Mouse (Mus musculus) intestine, embryonic 15.5 days (tissue): ENCODE results near the gene Ip6k2. TPM values are rescaled to one million over a fixed set of nuclear protein-coding genes. Genes with fewer than 3 reads are reported as not detected.

Source experiments
- ATAC-seq: fragments of 200-750 bp; cut with Nextera tagmentation; 2 replicates; pipeline ENCODE4 v1.8.0; 2017; ENCODE audit warnings: moderate TSS enrichment, moderate library complexity
- H3K27ac ChIP-seq: fragments of 300-500 bp; sonication (generic); 2 replicates; pipeline ENCODE4 v1.5.1; 2015; ENCODE audit warnings: mild to moderate bottlenecking, inconsistent platforms
- H3K27me3 ChIP-seq: fragments of 300-500 bp; sonication (generic); replicated peaks from 2 replicates; pipeline ENCODE4 v1.6.1; 2015; ENCODE audit warnings: inconsistent platforms
- H3K36me3 ChIP-seq: fragments of 300-500 bp; sonication (generic); 2 replicates; pipeline ENCODE4 v1.6.1; 2015; ENCODE audit warnings: inconsistent platforms
- H3K4me1 ChIP-seq: fragments of 300-500 bp; sonication (generic); replicated peaks from 2 replicates; pipeline ENCODE4 v1.6.1; 2015; ENCODE audit warnings: inconsistent platforms
- H3K4me2 ChIP-seq: fragments of 300-500 bp; sonication (generic); replicated peaks from 2 replicates; pipeline ENCODE4 v1.6.1; 2015; ENCODE audit warnings: mild to moderate bottlenecking, inconsistent platforms
- H3K4me3 ChIP-seq: fragments of 300-500 bp; sonication (generic); replicated peaks from 2 replicates; pipeline ENCODE4 v1.5.1; 2015; ENCODE audit warnings: inconsistent platforms
- H3K9ac ChIP-seq: fragments of 300-500 bp; sonication (generic); 2 replicates; pipeline ENCODE4 v1.6.1; 2015; ENCODE audit warnings: inconsistent platforms
- H3K9me3 ChIP-seq: fragments of 300-500 bp; sonication (generic); 2 replicates; pipeline ENCODE4 v1.6.1; 2016; ENCODE audit warnings: inconsistent platforms
- WGBS: fragments of 180-500 bp; shearing (Covaris S2); methylation state at CpG from one replicate; pipeline ENCODE4 v1.1.7; 2015; 5-methylcytosine and 5-hydroxymethylcytosine counted together
- polyA plus RNA-seq: library from polyadenylated mRNA; unstranded; fragments of >200 nt; fragmentation: Nextera tagmentation; extraction: Ambion mirVana; gene quantifications from 2 replicates; pipeline ENCODE4 v1.2.1, GENCODE M21; 2015

Gene Ip6k2
- polyA plus RNA-seq, 1 experiment from 2014 or later: 62.6 TPM

- ATAC-seq: no peak
- peaks cover 26% of the 10 kb centered on the region for H3K36me3 ChIP-seq
- WGBS: 85% methylated on average over 1 of the region's 1 CpGs
Measured at GRCm38 (mm10) chr9:108806831-108807230, 23.2 kb downstream of the Ip6k2 start.

GRCm38 (mm10) chr9:108807674-108808073 is 24.1 kb downstream of the Ip6k2 start:
- Histone ChIP-seq H3K4me1 (0 out of 2 replicates have a peak, but pooled peaks cover 8% of the 10 kb centered on the region), H3K9me3 (no peaks in the 10 kb centered on the region), H3K4me3 (no peak overlapping the region), H3K9ac (no peak overlapping the region), H3K27me3 (no peaks in the 10 kb centered on the region), H3K36me3 (peaks cover 27% of the 10 kb centered on the region), H3K4me2 (no peak overlapping the region; the same call in 1 of the 2 replicates), H3K27ac (no peak overlapping the region)
- 72% methylated on average over 5 of the region's 5 CpGs for WGBS
- peak; percentile 50 for ATAC-seq

More at GRCm38 (mm10) chr9:108806831-108807230, 23.2 kb downstream of the Ip6k2 start:
- H3K4me1 ChIP-seq: 0 out of 2 replicates have a peak, but pooled peaks cover 8% of the 10 kb centered on the region
- H3K4me2 ChIP-seq: no peak overlapping the region
- no peak overlapping the region for H3K4me3 ChIP-seq
- H3K27me3 ChIP-seq: no peaks in the 10 kb centered on the region
- no peaks in the 10 kb centered on the region for H3K9me3 ChIP-seq
- no peak overlapping the region for H3K9ac ChIP-seq
- no peak overlapping the region for H3K27ac ChIP-seq

- H3K9ac ChIP-seq: peak within 1 kb of the TSS; percentile 81
- peak; percentile 93 for ATAC-seq
- H3K27me3 ChIP-seq: no peaks in the 10 kb centered on the region
- H3K27ac ChIP-seq: peak within 1 kb of the TSS; percentile 32; the same call in 1 of the 2 replicates
- H3K36me3 ChIP-seq: peaks cover 27% of the 10 kb centered on the region
- peak within 1 kb of the TSS; percentile 74 for H3K4me3 ChIP-seq
- peak within 1 kb of the TSS; percentile 85 for H3K4me2 ChIP-seq
- no peaks in the 10 kb centered on the region for H3K9me3 ChIP-seq
- H3K4me1 ChIP-seq: 0 out of 2 replicates have a peak, but pooled peaks cover 8% of the 10 kb centered on the region
- WGBS: 0% methylated on average over 62 of the region's 62 CpGs
Measured at GRCm38 (mm10) chr9:108808163-108808665, 24.6 kb downstream of the Ip6k2 start, which contains the start of gene Nckipsd. Gene Nckipsd, plus strand, starts transcription at chr9:108808368.

DNA sequence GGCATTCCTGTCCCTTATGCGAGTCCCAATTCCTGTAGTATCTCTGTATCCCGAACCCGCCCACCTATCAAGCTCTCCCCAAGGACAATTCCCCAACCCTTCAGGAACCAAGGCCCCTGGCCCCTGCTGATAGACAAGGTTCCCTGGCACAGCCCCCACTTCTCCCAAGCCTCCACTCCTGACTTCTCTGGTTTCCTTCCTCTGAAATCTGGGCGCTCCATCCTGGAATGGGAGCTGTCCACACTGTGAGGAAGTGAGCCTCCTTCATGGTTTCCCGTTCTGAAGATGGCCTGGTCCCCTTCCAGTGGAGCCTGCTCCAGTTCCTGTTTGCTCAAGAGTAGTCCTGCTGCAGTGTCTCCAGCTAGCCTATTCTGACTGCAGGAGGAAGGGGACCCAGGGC is 25.6 kb downstream of the Ip6k2 start:
- H3K9me3 ChIP-seq: no peaks in the 10 kb centered on the region
- H3K4me3 ChIP-seq: peak overlapping the region; percentile 74
- peak overlapping the region; percentile 85 for H3K4me2 ChIP-seq
- ATAC-seq: no peak
- 0 out of 2 replicates have a peak, but pooled peaks cover 8% of the 10 kb centered on the region for H3K4me1 ChIP-seq
- no peak overlapping the region for H3K27ac ChIP-seq
- 56% methylated on average over 5 of the region's 5 CpGs for WGBS
- H3K27me3 ChIP-seq: no peaks in the 10 kb centered on the region
- peaks cover 28% of the 10 kb centered on the region for H3K36me3 ChIP-seq
- peak overlapping the region; percentile 81; the same call in 1 of the 2 replicates for H3K9ac ChIP-seq

DNA sequence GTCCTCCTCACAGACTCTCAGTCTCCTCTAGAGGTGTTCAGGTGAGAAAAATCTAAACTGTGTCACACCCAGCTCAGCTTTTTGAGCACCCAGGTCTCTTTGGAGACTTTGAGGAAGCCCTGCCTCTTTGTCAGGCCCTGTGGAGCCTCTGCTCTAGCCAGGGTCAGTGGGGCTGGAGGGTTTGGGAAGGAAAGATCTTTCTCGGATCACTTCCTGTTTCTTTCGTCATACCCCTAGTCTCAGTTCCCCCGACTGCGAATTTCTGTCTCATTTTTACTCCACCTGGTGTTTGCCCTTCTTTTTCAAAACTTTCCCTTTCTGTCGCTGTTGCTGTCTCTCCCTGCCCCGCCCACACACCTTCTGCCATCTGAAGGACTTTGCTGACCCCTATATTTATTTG is 26.1 kb downstream of the Ip6k2 start:
- Histone ChIP-seq H3K9me3 (no peaks in the 10 kb centered on the region), H3K9ac (no peak overlapping the region), H3K27me3 (no peaks in the 10 kb centered on the region), H3K4me3 (no peak overlapping the region), H3K27ac (no peak overlapping the region), H3K4me1 (0 out of 2 replicates have a peak, but pooled peaks cover 8% of the 10 kb centered on the region), H3K36me3 (peaks cover 28% of the 10 kb centered on the region), H3K4me2 (peak overlapping the region; percentile 17; the same call in 1 of the 2 replicates)
- ATAC-seq: no peak
- 68% methylated on average over 6 of the region's 6 CpGs for WGBS

GRCm38 (mm10) chr9:108810516-108810915 is 26.9 kb downstream of the Ip6k2 start:
- WGBS: 84% methylated on average over 5 of the region's 5 CpGs
- H3K9me3 ChIP-seq: no peaks in the 10 kb centered on the region
- H3K36me3 ChIP-seq: peaks cover 25% of the 10 kb centered on the region
- H3K27me3 ChIP-seq: no peaks in the 10 kb centered on the region
- no peak overlapping the region for H3K4me2 ChIP-seq
- no peak for ATAC-seq
- H3K4me1 ChIP-seq: 0 out of 2 replicates have a peak, but pooled peaks cover 8% of the 10 kb centered on the region
- H3K9ac ChIP-seq: no peak overlapping the region
- H3K27ac ChIP-seq: no peak overlapping the region
- no peak overlapping the region for H3K4me3 ChIP-seq

- WGBS: 88% methylated on average over 7 of the region's 7 CpGs
- H3K9me3 ChIP-seq: no peaks in the 10 kb centered on the region
- H3K4me1 ChIP-seq: no peaks in the 10 kb centered on the region
- H3K27me3 ChIP-seq: no peaks in the 10 kb centered on the region
- H3K36me3 ChIP-seq: peaks cover 16% of the 10 kb centered on the region; the same call in 1 of the 2 replicates
- no peak overlapping the region for H3K4me2 ChIP-seq
- ATAC-seq: no peak
- H3K4me3 ChIP-seq: no peak overlapping the region
- no peak overlapping the region for H3K27ac ChIP-seq
- H3K9ac ChIP-seq: no peak overlapping the region
Measured at GRCm38 (mm10) chr9:108815557-108815956, 32.0 kb downstream of the Ip6k2 start.

- no peak overlapping the region for H3K4me2 ChIP-seq
- H3K9ac ChIP-seq: no peak overlapping the region
- H3K27ac ChIP-seq: no peak overlapping the region
- no peaks in the 10 kb centered on the region for H3K9me3 ChIP-seq
- H3K4me3 ChIP-seq: no peak overlapping the region
- WGBS: 55% methylated on average over 3 of the region's 3 CpGs
- ATAC-seq: no peak
- H3K4me1 ChIP-seq: no peaks in the 10 kb centered on the region
- H3K27me3 ChIP-seq: peaks cover 16% of the 10 kb centered on the region
- H3K36me3 ChIP-seq: 0 out of 2 replicates have a peak, but pooled peaks cover 7% of the 10 kb centered on the region
Measured at GRCm38 (mm10) chr9:108819495-108819894, 35.9 kb downstream of the Ip6k2 start.

GRCm38 (mm10) chr9:108820077-108820476 is 36.5 kb downstream of the Ip6k2 start:
- Histone ChIP-seq H3K27ac (no peak overlapping the region), H3K9me3 (no peaks in the 10 kb centered on the region), H3K4me1 (no peaks in the 10 kb centered on the region), H3K4me3 (no peak overlapping the region), H3K4me2 (no peak overlapping the region), H3K27me3 (peaks cover 22% of the 10 kb centered on the region), H3K9ac (no peak overlapping the region), H3K36me3 (0 out of 2 replicates have a peak, but pooled peaks cover 5% of the 10 kb centered on the region)
- no peak for ATAC-seq
- WGBS: 55% methylated on average over 5 of the region's 5 CpGs

GRCm38 (mm10) chr9:108824144-108824685 is 40.6 kb downstream of the Ip6k2 start:
- WGBS: 5% methylated on average over 25 of the region's 25 CpGs
- H3K27me3 ChIP-seq: peaks cover 62% of the 10 kb centered on the region
- no peak for ATAC-seq
- H3K27ac ChIP-seq: no peak overlapping the region
- no peak overlapping the region for H3K4me2 ChIP-seq
- no peaks in the 10 kb centered on the region for H3K36me3 ChIP-seq
- no peaks in the 10 kb centered on the region for H3K9me3 ChIP-seq
- no peak overlapping the region for H3K9ac ChIP-seq
- H3K4me3 ChIP-seq: no peak overlapping the region; the same call in 1 of the 2 replicates
- peaks cover 15% of the 10 kb centered on the region for H3K4me1 ChIP-seq

DNA sequence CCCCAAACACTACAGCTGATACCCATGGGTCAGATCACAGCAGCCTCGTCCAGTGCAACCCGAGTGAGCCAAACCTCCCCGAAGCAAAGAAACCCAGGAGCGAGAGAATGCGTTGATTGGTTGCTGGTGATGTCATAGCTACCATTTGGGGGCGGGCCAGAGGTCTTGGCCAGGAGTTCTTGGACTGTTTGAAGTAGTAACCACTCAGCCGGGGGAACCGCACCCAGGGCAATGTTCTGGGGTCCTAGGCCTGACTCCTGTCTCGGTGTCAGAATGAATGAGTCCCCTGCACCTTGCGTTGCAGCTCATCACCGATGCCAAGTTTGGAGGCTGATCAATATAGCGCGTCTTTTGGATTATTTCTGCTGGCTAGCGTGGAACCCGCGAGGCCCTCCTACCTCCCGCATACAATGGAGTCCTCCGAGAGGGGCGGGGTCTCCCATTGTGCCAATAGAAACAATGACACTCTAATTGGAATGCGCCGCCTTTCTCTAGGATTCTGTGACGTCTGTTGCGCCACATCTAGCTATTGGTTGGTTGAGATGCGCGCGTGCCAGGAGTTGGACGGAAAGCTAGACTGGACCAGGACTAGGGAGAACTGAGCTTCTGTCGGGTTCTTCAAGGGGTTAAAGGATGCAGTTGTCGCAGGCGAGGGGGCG is 41.3 kb downstream of the Ip6k2 start:
- WGBS: 1% methylated on average over 31 of the region's 31 CpGs
- no peak overlapping the region; the same call in 1 of the 2 replicates for H3K4me2 ChIP-seq
- H3K9ac ChIP-seq: no peak overlapping the region
- peaks cover 68% of the 10 kb centered on the region for H3K27me3 ChIP-seq
- H3K27ac ChIP-seq: no peak overlapping the region
- peaks cover 15% of the 10 kb centered on the region for H3K4me1 ChIP-seq
- no peak overlapping the region for H3K4me3 ChIP-seq
- no peaks in the 10 kb centered on the region for H3K36me3 ChIP-seq
- ATAC-seq: peak; percentile 43
- no peaks in the 10 kb centered on the region for H3K9me3 ChIP-seq
